Comparison of ENCODE assay signal across 9 mouse cellular contexts in genomic region chr5:102703325-102704099, GRCm38 (mm10).
A peak's percentile ranks its signal among the peaks of the same experiment; 100 is the strongest.
DNase-seq lines count a peak whose midpoint lies in the region; ATAC-seq lines count a peak whose summit lies in the region.
"Had no signal": no experiment of that assay in that cellular context is flagged by ENCODE, and none has a peak within 500 bp of the region (broad histone marks: within the 10 kb centered on the region; RNA-seq: fewer than 3 reads in every experiment).

No protein-coding gene starts in this region.

- no peak for ATAC-seq in midbrain, embryonic 15.5 days (replicated peaks)
- ATAC-seq in inflammation-experienced regulatory T-cells, adult 6 months: peak; percentile 21
- peak; percentile 82 for ATAC-seq in megakaryocyte progenitor cell, adult 5-6 weeks (replicated peaks; ENCODE audit: poor library complexity)

- H3K4me3 ChIP-seq in midbrain, embryonic 10.5 days: no peak overlapping the region
- no peak overlapping the region for H3K4me3 ChIP-seq in midbrain, embryonic 15.5 days
- H3K4me3 ChIP-seq: megakaryocyte, embryonic 14.5 days had no signal

- no peaks in the 10 kb centered on the region for H3K9me3 ChIP-seq in midbrain, embryonic 10.5 days (replicated peaks)
- H3K9me3 ChIP-seq in midbrain, embryonic 15.5 days: no peaks in the 10 kb centered on the region
- H3K9me3 ChIP-seq: megakaryocyte, embryonic 14.5 days had no signal

- DNase-seq in midbrain, embryonic 10.5 days (ENCODE audit: low spot score): peak; percentile 62
- DNase-seq in cerebellum, adult 18-20 months: peak; percentile 54 to 75
- DNase-seq in frontal cortex, postnatal 10 days (ENCODE audit: low spot score in 2 of 2): peak; percentile 17 to 69
- peak; percentile 44 to 49 for DNase-seq in layer of hippocampus, postnatal 36 days
- peak; percentile 32 for DNase-seq in telencephalon, adult 2 months (ENCODE audit: low read depth, low spot score)

- H3K27me3 ChIP-seq in midbrain, embryonic 10.5 days (ENCODE audit: low read depth, poor library complexity, severe bottlenecking): no peaks in the 10 kb centered on the region
- no peaks in the 10 kb centered on the region for H3K27me3 ChIP-seq in midbrain, embryonic 15.5 days (replicated peaks)
- H3K27me3 ChIP-seq: megakaryocyte, embryonic 14.5 days had no signal

- 55% methylated on average over 5 of the region's 5 CpGs for WGBS in midbrain, embryonic 10.5 days
- 53% methylated on average over 5 of the region's 5 CpGs for WGBS in midbrain, embryonic 15.5 days

- no peak overlapping the region for H3K9ac ChIP-seq in midbrain, embryonic 15.5 days

- H3K27ac ChIP-seq in midbrain, embryonic 10.5 days (replicated peaks): no peak overlapping the region
- no peak overlapping the region for H3K27ac ChIP-seq in midbrain, embryonic 15.5 days

- no peak overlapping the region for H3K4me2 ChIP-seq in midbrain, embryonic 15.5 days

- H3K36me3 ChIP-seq in midbrain, embryonic 10.5 days: no peaks in the 10 kb centered on the region
- no peaks in the 10 kb centered on the region for H3K36me3 ChIP-seq in midbrain, embryonic 15.5 days (replicated peaks)

- H3K4me1 ChIP-seq in midbrain, embryonic 10.5 days: no peaks in the 10 kb centered on the region
- H3K4me1 ChIP-seq in midbrain, embryonic 15.5 days: no peaks in the 10 kb centered on the region
- H3K4me1 ChIP-seq: megakaryocyte, embryonic 14.5 days had no signal
